Mouse (Mus musculus): ENCODE data around the gene Rundc3a. TPM values are rescaled to one million over a fixed set of nuclear protein-coding genes. Genes with fewer than 3 reads are reported as not detected.
A peak's percentile ranks its signal among the peaks of the same experiment; 100 is the strongest.

Rundc3a gene
- polyA plus RNA-seq, 1 experiment: 10.3 TPM

DNA sequence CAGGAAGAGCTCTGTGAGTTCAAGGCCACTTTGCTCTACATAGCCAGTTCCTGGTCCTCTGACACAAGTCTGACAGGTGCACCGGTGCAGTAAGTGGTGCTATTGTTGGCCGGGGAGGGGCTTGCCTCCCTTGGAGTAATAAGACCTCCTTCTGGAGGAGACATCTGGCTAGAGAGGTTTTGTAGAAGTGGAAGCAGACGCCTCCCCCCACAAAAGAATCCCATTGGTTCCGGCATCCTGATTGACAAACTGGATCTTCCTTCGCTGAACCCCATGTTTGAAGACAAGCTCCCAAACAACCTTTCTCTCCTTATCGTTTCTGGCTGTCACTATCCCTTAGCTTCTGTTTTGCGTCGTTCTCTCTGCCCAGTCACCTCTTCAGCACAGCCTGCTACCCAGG, 55.1 kb downstream of the Rundc3a start:
- no peaks in the 10 kb centered on the region for H3K79me2 ChIP-seq (ENCODE audit: control insufficient read depth, insufficient read depth)
- TF ChIP-seq CEBPB (IDR thresholded peaks at IDR 0.05; ENCODE audit: insufficient read depth, poor library complexity, severe bottlenecking): no peak
- no peak for TF ChIP-seq TCF12 (IDR thresholded peaks at IDR 0.05; ENCODE audit: insufficient read depth, poor library complexity, severe bottlenecking)
- no peak for TF ChIP-seq TCF3 (IDR thresholded peaks at IDR 0.05; ENCODE audit: insufficient read length, low read depth)
- peak in 1 of 3 experiments; percentile 36 for TF ChIP-seq MYOG (IDR thresholded peaks at IDR 0.05; ENCODE audit: control insufficient read depth in 1 of 3, insufficient read depth in 1 of 3, insufficient read length in 2 of 3, low read depth in 2 of 3)
- TF ChIP-seq MAX (IDR thresholded peaks at IDR 0.05; ENCODE audit: low read depth): no peak
- no peak for TF ChIP-seq REST (IDR thresholded peaks at IDR 0.05; ENCODE audit: insufficient read depth, insufficient read length)
- TF ChIP-seq POLR2A (IDR thresholded peaks at IDR 0.05; ENCODE audit: insufficient read length, low read depth): no peak
- no peak for TF ChIP-seq E2F4 (IDR thresholded peaks at IDR 0.05; ENCODE audit: insufficient read depth)
- no peak for TF ChIP-seq USF1 (IDR thresholded peaks at IDR 0.05; ENCODE audit: low read depth)
- TF ChIP-seq MYOD1 (IDR thresholded peaks at IDR 0.05; ENCODE audit: control insufficient read depth in 1 of 3, insufficient read length in 2 of 3, low read depth in 2 of 3): peak in 2 of 3 experiments; percentile 22 to 67
- TF ChIP-seq SRF (IDR thresholded peaks at IDR 0.05; ENCODE audit: control insufficient read depth, insufficient read length, low read depth): no peak
- TF ChIP-seq POLR2AphosphoS2 (IDR thresholded peaks at IDR 0.05; ENCODE audit: insufficient read length, low read depth): no peak
- H3ac ChIP-seq (ENCODE audit: control insufficient read depth, insufficient read length): no peak overlapping the region
- no peaks in the 10 kb centered on the region for H3K36me3 ChIP-seq (ENCODE audit: control insufficient read depth, insufficient read depth)
- no peak overlapping the region for H3K4me3 ChIP-seq
- peak overlapping the region; percentile 77 for H3K4me2 ChIP-seq (ENCODE audit: low read depth)
- H3K27me3 ChIP-seq (ENCODE audit: control insufficient read depth, insufficient read depth, insufficient read length): peaks cover 13% of the 10 kb centered on the region

DNA sequence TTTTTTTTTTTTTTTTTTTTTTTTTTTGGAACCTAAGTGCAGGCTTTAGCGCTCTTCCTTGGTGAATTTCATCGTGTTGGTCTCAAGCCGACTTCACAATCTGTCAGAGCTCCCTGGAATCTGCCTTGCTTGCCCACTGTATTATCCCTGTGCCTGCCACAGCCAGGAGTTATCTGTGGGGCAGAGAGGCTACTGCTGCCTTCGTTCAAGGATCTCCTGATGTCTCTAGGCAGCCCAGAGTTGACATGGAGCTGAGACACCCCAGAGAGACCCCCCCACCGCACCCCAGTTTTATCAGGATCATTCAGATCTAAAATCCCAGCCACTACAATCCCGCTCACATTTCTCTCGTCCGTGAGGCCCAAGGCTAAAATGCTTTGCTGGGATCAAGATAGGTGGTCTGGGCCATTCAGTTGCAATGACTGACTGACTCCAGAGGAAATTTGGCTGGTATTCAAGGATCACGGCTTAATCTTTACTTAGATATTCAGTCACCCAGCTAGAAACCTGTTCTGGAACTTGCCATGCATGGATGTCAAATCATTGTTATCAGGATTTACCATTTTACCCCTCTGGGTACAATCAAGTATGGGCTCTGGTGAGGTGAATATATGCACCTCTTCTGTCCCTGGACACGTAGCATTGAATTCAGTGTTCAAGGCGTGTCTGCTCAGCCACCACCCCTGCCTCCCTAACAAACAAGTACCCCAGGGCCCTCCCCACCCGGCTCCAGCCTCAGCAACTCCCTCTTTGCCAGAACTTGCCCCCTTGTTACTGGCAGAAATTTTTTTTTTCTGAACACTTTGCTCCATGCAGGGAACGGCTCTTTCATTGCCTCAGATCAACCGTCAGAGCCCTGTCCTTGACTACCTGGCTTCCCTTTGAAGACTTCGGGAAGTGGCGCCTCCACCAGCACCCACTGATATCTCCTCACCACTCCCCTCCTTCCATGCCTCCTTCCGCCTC, 56.1 kb downstream of the Rundc3a start:
- Histone ChIP-seq H3K4me3 (no peak overlapping the region), H3ac (ENCODE audit: control insufficient read depth, insufficient read length) (no peak overlapping the region), H3K36me3 (ENCODE audit: control insufficient read depth, insufficient read depth) (no peaks in the 10 kb centered on the region), H3K79me2 (ENCODE audit: control insufficient read depth, insufficient read depth) (no peaks in the 10 kb centered on the region), H3K27me3 (ENCODE audit: control insufficient read depth, insufficient read depth, insufficient read length) (peaks cover 15% of the 10 kb centered on the region), H3K4me2 (ENCODE audit: low read depth) (no peak overlapping the region)
- no peak for TF ChIP-seq TCF12 (IDR thresholded peaks at IDR 0.05; ENCODE audit: insufficient read depth, poor library complexity, severe bottlenecking)
- TF ChIP-seq POLR2AphosphoS2 (IDR thresholded peaks at IDR 0.05; ENCODE audit: insufficient read length, low read depth): no peak
- TF ChIP-seq POLR2A (IDR thresholded peaks at IDR 0.05; ENCODE audit: insufficient read length, low read depth): no peak
- TF ChIP-seq MYOD1 (IDR thresholded peaks at IDR 0.05; ENCODE audit: control insufficient read depth in 1 of 3, insufficient read length in 2 of 3, low read depth in 2 of 3): no peak
- no peak for TF ChIP-seq MYOG (IDR thresholded peaks at IDR 0.05; ENCODE audit: control insufficient read depth in 1 of 3, insufficient read depth in 1 of 3, insufficient read length in 2 of 3, low read depth in 2 of 3)
- no peak for TF ChIP-seq SRF (IDR thresholded peaks at IDR 0.05; ENCODE audit: control insufficient read depth, insufficient read length, low read depth)
- TF ChIP-seq CEBPB (IDR thresholded peaks at IDR 0.05; ENCODE audit: insufficient read depth, poor library complexity, severe bottlenecking): no peak
- no peak for TF ChIP-seq REST (IDR thresholded peaks at IDR 0.05; ENCODE audit: insufficient read depth, insufficient read length)
- TF ChIP-seq TCF3 (IDR thresholded peaks at IDR 0.05; ENCODE audit: insufficient read length, low read depth): no peak
- no peak for TF ChIP-seq MAX (IDR thresholded peaks at IDR 0.05; ENCODE audit: low read depth)
- TF ChIP-seq USF1 (IDR thresholded peaks at IDR 0.05; ENCODE audit: low read depth): no peak
- TF ChIP-seq E2F4 (IDR thresholded peaks at IDR 0.05; ENCODE audit: insufficient read depth): no peak

Other genes with a start within 250 kb of the Rundc3a start
- gene Nags, start 247.9 kb upstream of the Rundc3a start, polyA plus RNA-seq (2012; fragmentation: generic; extraction: Trizol): not detected
- 37.7 TPM for gene Tmem101, start 237.0 kb upstream of the Rundc3a start, polyA plus RNA-seq (2012; fragmentation: generic; extraction: Trizol)
- 33.1 TPM for gene Lsm12, start 208.1 kb upstream of the Rundc3a start, polyA plus RNA-seq (2012; fragmentation: generic; extraction: Trizol)
- gene G6pc3, start 203.8 kb upstream of the Rundc3a start, polyA plus RNA-seq (2012; fragmentation: generic; extraction: Trizol): 58.1 TPM
- 77.3 TPM for gene Hdac5, start 163.2 kb upstream of the Rundc3a start, polyA plus RNA-seq (2012; fragmentation: generic; extraction: Trizol)
- gene BC030867, start 144.5 kb upstream of the Rundc3a start, polyA plus RNA-seq (2012; fragmentation: generic; extraction: Trizol): 4.4 TPM
- 5.1 TPM for gene Asb16, start 124.7 kb upstream of the Rundc3a start, polyA plus RNA-seq (2012; fragmentation: generic; extraction: Trizol)
- gene Tmub2, start 108.5 kb upstream of the Rundc3a start, polyA plus RNA-seq (2012; fragmentation: generic; extraction: Trizol): 39.5 TPM
- 39.5 TPM for gene Atxn7l3, start 96.8 kb upstream of the Rundc3a start, polyA plus RNA-seq (2012; fragmentation: generic; extraction: Trizol)
- 58.6 TPM for gene Ubtf, start 73.7 kb upstream of the Rundc3a start, polyA plus RNA-seq (2012; fragmentation: generic; extraction: Trizol)
- not detected for gene Slc4a1, start 27.2 kb upstream of the Rundc3a start, polyA plus RNA-seq (2012; fragmentation: generic; extraction: Trizol)
- gene Slc25a39, start 14.5 kb downstream of the Rundc3a start, polyA plus RNA-seq (2012; fragmentation: generic; extraction: Trizol): 274 TPM
- gene Grn, start 36.9 kb downstream of the Rundc3a start, polyA plus RNA-seq (2012; fragmentation: generic; extraction: Trizol): 174 TPM
- 162 TPM for gene Fam171a2, start 54.3 kb downstream of the Rundc3a start, polyA plus RNA-seq (2012; fragmentation: generic; extraction: Trizol)
- gene Itga2b, start 76.7 kb downstream of the Rundc3a start, polyA plus RNA-seq (2012; fragmentation: generic; extraction: Trizol): 7.2 TPM
- gene Gpatch8, start 163.0 kb downstream of the Rundc3a start, polyA plus RNA-seq (2012; fragmentation: generic; extraction: Trizol): 9.0 TPM
- gene Gm11627, start 186.1 kb downstream of the Rundc3a start, polyA plus RNA-seq (2012; fragmentation: generic; extraction: Trizol): 1.9 TPM
- 66.9 TPM for gene Fzd2, start 211.0 kb downstream of the Rundc3a start, polyA plus RNA-seq (2012; fragmentation: generic; extraction: Trizol)

All from myocyte (in vitro differentiated cells).